Mouse (Mus musculus): ENCODE measurements at regions not wholly inside any gene's neighbourhood (a gene's known extent, or its start where the extent isn't known, plus 50 kb on each side); places are given as distances from the start of the nearest gene placed in this dataset.

DNA sequence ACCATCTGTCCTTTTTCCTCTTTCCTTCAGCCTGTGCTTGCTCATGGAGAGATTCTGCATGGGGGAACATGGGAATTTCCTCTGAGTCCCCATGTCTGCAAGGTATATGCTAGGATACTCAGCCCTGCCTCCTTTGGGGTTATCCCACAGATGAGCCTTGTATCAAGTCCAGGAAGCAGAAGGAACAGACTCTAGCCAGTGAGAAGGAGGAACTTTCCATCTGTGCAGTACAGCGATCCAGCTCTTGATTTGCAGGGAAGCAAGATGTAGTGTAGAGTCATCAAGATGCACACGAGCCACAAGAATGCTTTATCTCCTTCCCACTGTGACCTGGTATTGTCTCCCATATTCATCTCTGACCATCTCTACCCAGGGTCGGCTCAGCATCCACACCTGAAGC, 84.5 kb downstream of the Gadd45g start:
- DNase-seq (ENCODE audit: inconsistent ontology term): no peak

DNA sequence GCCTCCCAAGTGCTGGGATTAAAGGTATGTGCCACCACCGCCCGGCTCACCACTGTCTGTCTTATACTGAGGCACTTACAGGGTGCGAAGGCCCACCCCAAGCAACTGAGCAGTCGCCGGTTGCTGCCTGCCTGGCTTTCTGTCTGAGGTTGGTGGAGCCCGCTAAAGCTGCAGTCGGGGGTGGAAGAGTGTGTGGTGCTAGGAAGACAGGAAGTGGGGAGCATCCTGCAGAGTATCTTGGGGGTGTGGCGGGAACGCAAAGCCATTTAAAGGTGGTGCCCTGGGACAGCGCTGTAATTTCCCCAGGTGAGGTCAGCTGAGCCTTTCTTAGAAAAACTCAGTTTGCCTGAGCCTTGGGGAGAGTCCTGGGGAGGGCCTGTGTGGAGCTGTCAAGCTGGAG, 89.3 kb downstream of the Gadd45g start:
- DNase-seq (ENCODE audit: inconsistent ontology term): no peak

DNA sequence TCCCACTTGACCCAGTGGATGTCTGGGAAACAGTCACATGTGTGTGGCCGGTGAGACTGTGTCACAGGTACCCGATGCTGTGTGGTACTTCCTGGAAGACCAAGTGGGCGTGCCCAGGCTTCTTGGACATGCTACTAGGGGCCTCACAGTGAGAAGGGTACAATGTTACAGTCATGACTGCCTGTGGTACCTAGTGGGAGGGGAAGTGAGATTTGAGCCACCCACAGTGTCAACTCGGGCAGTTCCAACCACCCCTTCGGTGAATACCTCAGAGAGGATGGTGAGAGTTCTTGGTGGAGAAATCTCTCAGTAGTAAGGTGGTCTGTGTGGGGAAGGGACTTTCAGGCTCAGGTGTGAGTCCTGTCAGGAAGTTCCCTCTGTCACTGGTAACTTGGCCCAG, 90.0 kb downstream of the Gadd45g start:
- no peak for DNase-seq (ENCODE audit: inconsistent ontology term)

DNA sequence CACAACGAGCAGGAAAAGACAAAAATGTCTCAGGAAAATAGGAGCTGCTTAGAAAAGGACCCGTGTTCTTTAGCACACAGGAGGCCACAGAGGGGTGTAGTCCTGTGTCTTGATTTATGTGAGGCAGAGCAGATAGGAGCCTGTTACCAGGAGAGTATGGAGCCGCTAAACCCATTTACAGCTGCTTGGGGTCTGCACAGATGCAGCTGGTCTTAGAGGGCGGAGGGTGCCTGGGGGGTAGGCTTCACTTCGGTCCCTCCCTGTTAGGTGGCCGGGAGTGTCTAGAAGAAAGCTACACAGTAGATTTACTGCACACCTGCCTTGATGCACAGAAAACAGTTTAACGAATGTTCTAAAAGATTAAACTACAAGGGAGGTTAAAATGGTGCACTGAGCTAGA, 91.4 kb downstream of the Gadd45g start:
- no peak for DNase-seq (ENCODE audit: inconsistent ontology term)

DNA sequence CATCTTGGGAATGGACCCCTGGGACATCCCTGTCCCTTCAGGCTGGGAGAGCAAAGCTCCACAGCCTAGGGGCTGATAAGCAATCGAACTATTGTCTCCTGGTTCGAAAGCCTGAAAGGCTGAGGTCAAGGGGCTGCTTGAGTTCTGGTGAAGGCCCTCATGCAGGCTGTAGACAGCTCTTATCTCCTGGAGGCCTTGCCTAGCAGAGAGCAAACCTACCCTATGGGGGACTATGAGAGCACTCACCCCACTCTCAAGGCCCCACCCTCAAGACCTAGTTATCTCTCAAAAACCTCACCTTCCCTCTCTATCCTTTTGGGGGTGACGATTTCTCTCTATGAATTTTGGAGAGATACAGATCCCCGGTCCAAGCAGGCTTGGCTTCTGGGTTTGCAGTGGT, 92.8 kb downstream of the Gadd45g start:
- DNase-seq (ENCODE audit: inconsistent ontology term): no peak

DNA sequence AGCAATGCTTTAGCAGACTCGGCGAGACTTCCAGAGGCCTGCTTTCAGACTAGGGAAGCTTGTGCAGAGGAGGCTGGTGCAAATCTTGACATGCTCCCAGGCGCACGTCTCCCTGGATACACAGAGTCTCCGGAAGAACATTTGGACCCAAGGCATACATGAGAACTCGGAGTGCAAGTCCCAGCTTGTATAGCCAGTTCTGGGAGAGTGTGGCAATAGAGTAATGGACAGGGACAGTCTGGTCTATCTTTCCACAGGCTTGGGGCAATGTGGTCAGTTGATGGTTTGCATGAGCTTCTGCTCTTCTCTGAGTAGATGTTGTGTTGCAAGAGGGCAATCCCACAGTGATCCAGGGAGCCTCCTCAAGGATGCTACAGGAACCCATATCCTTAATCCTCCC, 93.2 kb downstream of the Gadd45g start:
- DNase-seq (ENCODE audit: inconsistent ontology term): no peak

DNA sequence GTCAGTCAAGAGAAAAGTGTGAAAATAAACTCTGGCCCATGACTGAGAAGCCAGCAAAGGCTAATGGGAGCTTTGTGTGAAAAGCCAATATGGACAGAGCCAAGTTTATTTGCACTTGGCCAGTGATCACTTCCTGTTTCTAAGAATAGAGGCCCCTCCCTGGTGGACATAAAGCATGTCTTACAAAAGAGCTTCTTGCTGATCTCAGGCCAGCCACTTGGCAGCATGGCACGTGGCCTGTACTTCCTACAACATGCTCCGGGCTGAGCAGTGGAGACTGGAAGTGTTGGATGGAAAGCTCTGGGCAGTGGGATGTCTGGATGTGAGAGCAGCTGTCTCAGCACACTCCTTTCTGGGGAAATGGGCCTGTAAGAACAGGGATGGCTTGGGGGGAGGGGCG, 99.7 kb downstream of the Gadd45g start:
- peak; percentile 39 for DNase-seq (ENCODE audit: inconsistent ontology term)

DNA sequence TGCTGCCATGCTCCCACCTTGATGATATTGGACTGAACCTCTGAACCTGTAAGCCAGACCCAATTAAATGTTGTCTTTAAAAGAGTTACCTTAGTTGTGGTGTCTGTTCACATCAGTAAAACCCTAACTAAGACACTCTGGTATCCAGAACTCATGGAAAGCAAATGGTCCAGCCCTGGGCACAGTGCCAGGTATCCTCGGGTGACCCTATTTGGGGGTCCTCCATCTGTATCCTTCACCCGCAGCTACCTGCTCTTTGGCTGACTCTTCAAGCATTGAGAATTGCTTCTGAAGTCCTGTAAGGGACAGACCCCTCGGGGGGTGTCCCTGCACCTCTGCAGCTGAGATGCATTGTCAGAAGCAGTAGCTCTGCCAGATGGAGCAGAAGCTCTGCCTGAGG, 102.4 kb downstream of the Gadd45g start:
- DNase-seq (ENCODE audit: inconsistent ontology term): no peak

DNA sequence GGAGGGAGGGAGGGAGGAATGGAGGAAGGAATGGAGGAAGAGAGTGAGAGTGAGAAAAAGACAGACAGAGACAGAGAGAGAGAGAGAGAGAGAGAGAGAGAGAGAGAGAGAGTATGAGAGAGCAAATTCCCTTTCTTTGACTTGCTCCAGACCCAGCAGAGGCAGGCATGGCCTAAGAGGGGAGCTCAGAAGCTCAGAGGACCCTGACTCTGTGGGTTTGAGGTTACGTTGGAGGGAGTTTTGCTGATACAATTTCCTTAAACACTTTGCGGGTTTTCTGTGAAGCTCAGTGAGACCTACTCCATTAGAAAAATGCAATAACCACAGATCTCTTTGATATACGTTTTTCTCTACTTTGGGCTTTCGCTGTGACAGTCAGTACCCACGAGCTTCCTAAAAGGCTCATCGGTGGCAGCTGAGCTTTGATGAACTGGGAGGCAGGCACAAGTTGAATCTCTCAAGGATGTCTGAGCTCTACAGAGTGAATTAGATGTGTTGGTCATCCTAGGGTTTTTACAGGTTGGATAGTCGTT, 105.1 kb downstream of the Gadd45g start:
- DNase-seq (ENCODE audit: inconsistent ontology term): no peak

DNA sequence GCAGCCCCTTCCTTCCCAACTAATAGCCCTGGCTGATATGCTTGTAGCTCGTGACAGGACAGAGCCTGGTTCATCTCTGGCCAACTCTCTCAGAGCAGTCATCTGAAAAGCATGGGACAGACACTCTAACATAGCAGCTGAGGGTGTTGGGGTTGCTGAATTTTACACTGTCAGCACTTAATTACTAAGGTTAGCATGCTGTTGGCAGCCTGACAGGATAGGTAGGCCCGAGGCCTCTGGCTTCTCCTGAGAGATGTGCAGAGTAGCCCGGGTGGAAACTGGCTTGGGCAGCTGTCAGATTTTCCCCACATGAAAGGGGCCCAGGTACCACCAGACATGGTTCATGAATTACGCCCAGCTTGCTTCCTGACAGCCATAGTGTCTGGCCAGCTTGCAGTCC, 106.6 kb downstream of the Gadd45g start:
- no peak for DNase-seq (ENCODE audit: inconsistent ontology term)

DNA sequence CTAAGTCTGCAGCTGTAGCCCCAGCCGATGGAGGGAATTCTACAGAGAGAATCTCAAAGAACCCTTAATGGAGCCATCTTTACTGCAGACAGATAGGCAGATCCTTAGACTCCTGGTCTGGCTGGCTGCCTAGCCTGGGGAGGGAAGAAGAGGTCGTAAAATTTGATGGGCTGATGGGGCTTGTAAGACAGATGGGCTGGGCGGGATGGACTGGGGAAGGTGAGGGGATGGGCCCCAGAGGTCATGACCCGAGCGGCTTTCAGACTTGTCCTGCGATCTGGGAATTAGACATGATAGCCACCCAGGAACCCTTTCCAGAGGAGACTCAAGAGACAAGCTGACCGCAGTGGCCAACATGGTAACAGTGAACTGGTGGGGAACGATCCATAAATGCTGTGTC, 107.1 kb downstream of the Gadd45g start:
- no peak for DNase-seq (ENCODE audit: inconsistent ontology term)

DNA sequence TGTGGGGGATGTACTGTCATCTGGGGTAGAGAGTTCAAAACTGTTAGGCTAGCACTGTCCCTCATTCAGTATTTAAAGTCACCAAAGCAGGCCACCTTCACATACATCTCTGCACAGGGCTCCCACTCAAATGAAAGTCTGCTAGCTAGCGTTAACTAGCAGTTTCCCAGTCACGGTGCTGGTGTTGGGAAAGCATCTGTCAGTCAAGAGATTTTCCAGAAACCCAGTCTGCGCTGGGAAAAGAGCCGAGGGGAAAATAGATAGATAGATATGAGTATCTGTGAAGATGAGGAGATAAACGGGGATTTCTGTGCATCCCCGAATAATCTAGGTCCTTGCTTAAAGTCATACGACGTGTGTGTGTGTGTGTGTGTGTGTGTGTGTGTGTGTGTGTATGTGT, 110.6 kb downstream of the Gadd45g start:
- no peak for DNase-seq (ENCODE audit: inconsistent ontology term)

DNA sequence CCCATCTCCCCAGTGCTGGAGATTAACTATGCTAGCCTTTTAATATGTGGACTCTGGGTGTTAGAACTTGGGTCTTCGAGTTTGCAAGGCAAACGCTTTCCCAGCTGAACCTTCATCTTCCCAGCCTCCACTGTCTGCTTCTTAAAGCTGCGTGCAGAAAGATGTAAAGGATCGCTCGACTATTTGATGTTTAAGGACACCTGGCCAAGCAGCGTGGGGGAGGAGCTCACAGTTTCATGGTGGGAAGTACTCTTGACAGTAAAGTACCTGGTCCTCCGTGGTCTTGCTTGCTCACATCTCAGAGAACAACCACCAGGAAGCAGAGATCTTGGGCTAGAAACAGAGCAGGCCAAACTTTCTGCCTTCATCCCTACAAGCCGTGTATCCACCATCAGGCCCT, 113.1 kb downstream of the Gadd45g start:
- no peak for DNase-seq (ENCODE audit: inconsistent ontology term)

DNA sequence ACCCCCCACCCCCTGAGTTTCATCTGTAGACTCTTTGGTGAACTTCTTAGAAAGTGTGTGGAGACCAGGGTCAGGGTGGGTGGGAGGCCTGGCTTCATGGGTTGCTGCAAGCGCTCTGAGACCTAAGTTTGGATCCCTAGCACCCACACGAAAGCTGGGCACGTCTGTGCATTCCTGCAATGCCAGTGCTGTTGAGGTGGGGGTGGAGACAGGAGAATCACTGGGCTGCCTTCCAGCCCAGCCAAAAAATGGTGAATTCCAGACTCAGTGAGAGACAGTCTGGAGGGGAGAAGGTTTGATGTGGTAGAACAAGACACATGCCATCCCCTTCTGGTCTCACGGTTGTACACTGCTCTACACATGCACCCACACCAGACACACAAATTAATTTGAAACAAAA, 113.8 kb downstream of the Gadd45g start:
- peak; percentile 85 for DNase-seq (ENCODE audit: inconsistent ontology term)

DNA sequence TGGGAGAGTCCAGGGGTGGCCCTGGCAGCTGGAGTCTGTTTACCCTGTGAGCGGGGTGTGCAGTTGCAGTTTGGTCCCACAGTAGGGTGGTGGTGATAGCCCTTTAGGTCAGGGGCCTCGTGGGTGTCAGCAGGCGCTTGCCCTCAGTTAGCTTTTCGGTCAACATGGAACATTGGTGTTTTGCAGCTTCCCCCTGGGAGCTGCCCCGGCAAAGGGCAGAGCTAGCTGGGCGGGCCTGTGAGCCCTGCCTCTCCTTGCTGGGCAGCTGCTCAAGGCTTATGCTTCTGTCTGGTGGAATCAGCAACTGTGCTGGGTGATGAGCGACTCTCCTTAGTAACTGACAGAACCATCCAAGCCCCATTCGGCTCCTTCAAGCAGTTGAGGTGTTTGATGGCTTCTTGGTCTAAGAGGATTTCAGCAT, 115.7 kb downstream of the Gadd45g start:
- DNase-seq (ENCODE audit: inconsistent ontology term): no peak

DNA sequence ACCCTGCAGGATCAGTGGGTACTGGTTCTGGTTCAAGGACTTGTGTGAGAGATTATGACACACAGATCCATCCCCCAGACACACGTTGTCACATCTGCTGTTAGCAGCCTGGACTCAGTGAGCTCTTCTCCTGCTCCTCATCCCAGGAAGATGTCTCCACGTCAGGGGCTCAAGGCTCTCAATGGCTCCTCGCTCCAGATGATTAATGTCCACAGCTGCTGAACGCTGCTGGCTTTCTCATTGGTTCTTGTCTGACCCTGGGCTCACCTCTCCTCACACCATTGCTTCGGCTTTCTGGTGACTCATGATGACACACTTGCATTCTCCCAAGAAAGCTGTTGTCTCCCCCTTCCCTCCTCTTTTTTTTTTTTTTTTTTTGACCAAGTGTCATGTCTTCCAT, 116.2 kb downstream of the Gadd45g start:
- DNase-seq (ENCODE audit: inconsistent ontology term): peak; percentile 51

DNA sequence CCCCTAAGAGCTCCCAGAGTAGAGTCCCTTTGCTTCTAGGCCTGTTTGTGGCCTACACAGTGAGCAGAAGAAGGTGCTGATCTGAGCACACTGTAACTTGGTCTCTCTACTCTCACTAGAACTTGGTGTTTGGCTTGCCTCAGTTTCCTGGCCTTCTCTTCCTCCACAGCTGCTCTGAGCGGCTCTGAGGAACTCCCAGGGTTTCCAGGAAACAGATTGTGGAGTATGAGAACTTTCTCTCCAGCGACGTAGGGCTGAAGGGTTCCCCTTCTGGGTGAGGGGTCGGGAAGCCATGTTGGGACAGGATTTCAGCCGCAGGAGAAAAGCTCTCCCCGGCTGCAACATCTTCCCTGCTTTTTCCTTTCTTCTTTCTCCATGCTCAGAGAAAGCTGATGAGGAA, 117.5 kb downstream of the Gadd45g start:
- peak; percentile 20 for DNase-seq (ENCODE audit: inconsistent ontology term)

DNA sequence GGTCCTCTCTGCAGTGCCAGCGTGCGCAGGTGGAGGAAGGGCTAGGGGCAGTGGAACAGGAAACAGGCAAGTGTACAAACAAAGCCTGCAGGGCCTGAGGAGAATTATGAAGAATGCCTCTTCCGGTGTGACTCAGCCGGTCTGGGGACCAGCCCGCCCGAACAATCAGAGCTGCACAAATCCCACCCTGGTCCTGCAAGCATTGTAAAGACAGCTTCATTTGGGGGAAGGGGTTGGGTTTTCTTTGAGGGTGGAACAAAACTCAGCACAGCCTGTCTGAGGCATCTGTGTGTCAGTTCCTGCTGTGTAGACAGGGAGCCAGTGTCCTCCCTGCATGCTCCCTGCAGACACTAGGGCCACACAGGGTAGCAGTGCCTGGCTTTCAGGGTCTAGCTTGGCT, 117.9 kb downstream of the Gadd45g start:
- peak; percentile 61 for DNase-seq (ENCODE audit: inconsistent ontology term)

DNA sequence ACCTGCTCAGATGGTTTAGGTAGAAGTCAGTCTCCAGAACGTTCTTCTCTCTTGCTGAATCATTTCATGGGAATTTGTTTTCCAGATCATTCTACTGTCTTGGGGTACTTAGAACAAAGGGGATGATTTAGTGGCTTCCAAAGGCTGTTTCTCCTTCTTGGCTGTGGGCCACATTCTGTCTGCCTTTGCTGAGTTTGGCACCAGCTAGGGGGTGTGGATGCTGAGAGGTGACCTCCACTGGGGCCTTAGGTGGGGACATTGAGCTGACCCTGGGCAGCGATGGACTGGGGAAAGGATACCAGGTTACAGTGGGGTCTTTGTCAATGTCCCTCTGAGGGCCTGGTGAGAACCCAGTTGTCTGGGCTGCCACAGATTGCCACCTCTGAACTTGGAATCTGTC, 118.4 kb downstream of the Gadd45g start:
- peak; percentile 74 for DNase-seq (ENCODE audit: inconsistent ontology term)

DNA sequence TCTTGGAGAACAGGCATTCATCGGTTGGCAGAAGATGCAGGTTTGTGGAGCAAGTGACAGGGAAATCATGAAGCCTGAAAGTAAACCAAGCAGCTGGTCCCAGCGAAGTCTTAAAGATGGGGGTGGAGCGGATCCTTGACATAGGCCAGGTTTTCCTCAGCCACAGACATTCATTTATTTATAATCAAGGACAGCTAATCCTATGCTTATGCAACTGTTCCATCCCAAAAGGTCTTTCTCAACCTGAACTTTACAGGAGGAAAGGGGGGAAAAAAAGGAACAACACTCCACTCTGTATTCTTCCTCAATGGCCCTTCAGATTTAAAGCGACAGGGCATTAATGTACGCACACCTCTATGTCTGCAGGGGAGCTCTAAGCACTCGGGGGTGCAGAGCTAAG, 121.6 kb downstream of the Gadd45g start:
- no peak for DNase-seq (ENCODE audit: inconsistent ontology term)

DNA sequence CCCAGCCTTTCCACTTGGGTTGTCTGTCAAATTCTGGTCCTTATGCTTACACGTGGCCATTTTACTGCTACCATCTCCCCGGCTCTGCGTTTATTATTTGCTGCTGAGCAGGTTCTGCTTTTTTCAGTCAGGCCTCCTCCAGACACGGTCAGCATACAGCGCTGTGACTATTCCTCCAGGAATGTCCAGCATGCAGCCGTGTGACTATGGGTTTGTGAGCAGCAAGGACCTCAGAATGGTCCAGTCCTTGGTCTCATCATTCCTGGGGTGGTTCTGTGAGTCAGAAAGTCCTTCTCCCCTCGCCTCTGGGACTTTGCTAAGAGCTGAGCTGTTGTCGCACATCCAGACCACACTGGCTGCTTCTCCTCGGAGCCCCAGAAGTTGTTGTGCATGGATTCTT, 122.3 kb downstream of the Gadd45g start:
- peak; percentile 83 for DNase-seq (ENCODE audit: inconsistent ontology term)

DNA sequence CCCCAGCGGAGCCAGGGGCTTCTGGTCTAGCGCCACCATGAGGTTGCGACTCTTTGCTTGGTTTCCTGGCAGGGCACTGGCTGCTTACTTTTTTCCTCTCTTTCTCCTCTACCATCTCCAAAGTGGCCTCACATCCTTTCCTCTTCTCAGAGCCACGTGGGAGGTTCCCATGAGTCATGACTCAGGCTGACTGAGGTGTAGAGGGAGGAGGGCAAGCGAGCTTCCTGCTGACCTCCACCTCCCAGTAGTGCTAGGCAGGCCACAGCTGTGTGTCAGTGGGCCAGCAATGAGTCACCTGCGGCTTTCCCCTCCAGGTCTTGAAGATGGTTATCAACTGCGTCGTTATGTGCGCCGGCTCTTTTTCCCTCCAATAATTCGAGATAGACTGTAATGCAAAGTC, 123.6 kb downstream of the Gadd45g start:
- peak; percentile 50 for DNase-seq (ENCODE audit: inconsistent ontology term)

DNA sequence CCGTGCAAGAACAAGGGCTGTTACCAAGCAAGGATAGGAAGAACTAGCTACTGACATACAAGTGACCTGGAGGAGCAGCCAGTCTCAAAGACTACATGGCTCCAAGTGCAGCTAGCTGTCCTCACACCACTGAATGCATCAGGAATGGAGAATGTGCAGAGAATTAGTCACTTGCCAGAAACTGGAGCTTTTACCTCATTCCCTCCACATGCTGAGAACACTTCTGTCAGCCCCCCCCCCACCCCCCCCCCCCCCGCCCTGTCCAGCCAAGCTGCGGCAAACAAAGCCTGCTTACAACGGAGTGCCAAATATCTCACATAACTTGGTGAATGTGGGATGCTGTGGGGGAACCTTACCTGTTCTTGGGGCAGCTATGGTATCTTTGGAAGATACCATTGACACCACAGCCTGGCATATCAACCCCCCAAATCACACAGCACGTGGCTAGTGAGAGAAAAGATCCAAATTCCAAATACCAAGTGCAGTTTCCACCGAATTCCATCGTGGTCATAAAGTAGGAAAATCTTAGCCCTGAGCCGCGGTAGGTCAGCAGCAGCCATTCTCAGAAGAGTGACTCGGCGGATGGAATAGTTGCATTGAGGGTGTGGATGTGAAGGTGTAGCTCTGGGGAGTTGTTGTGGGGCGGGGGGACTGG, 126.3 kb downstream of the Gadd45g start:
- DNase-seq (ENCODE audit: inconsistent ontology term): peak; percentile 89

DNA sequence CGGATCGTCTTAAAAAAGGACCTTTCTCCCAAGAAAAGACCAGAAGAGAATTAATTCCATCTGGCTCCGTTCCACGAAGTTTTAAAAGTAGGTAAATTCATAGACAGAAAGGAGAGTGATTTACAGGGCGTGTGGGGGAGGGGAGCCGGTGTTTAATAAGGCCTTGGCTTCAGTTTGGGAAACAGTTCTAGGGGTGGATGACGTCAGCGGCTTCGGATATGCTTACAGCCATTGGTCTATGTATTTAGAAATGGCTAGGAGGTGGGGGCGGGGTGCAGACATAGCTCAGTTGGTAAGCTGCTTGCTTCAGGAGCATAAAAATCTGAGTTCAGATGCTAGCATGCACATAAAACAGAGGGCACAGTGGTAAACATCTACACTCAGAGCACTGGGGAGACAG, 127.0 kb downstream of the Gadd45g start:
- DNase-seq (ENCODE audit: inconsistent ontology term): no peak

Data from Muller cell, postnatal 12 days (primary cell).